13 mouse cellular contexts compared by ENCODE assay signal in the genomic region with DNA sequence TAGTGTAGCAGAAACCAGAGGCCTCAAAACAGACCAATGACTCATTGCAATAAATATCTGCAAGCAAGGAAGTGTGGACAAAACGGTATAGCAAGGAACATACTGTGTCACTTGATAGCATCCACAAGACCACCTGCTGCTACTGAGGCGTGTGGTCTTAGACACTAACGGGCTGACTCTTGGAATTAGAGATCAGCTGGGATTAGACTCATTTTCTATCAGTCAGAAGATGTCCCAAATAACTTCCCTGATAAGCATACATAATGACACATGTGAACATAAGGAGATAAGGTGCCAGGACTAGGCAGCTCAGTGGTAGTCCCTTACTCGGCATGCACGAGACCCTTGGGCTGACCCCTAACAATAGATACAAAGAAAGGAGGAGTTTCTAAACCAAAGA.
"Had no signal": no experiment of that assay in that cellular context is flagged by ENCODE, and none has a peak within 500 bp of the region (broad histone marks: within the 10 kb centered on the region; RNA-seq: fewer than 3 reads in every experiment).

No protein-coding gene starts in this region.

- H3K27ac ChIP-seq: left cerebral cortex, adult 2 months; limb, embryonic 15.5 days; midbrain, embryonic 12.5 days; neural tube, embryonic 15.5 days; stomach, postnatal 0 days had no signal

- H3K27me3 ChIP-seq: limb, embryonic 15.5 days; neural tube, embryonic 15.5 days had no signal

- H3K9me3 ChIP-seq: limb, embryonic 15.5 days; midbrain, embryonic 12.5 days; neural tube, embryonic 15.5 days had no signal

- H3K4me3 ChIP-seq: left cerebral cortex, adult 2 months; limb, embryonic 15.5 days; midbrain, embryonic 12.5 days; neural tube, embryonic 15.5 days had no signal

- ATAC-seq: intestine, embryonic 16.5 days; lung, postnatal 0 days had no signal

- H3K36me3 ChIP-seq: limb, embryonic 15.5 days; midbrain, embryonic 12.5 days; neural tube, embryonic 15.5 days had no signal

- DNase-seq: kidney, adult 8-10 months; kidney, postnatal 25 days; lung, adult 2 months; lung, postnatal 36 days; right cerebral cortex, postnatal 14 days; thymus, postnatal 4 days had no signal

- H3K4me2 ChIP-seq: limb, embryonic 15.5 days; midbrain, embryonic 12.5 days; neural tube, embryonic 15.5 days had no signal

- H3K9ac ChIP-seq: limb, embryonic 15.5 days; midbrain, embryonic 12.5 days; neural tube, embryonic 15.5 days had no signal
